Mouse (Mus musculus) midbrain, embryonic 12.5 days (tissue): ENCODE data around the gene Atp5g1. TPM values are rescaled to one million over a fixed set of nuclear protein-coding genes. Genes with fewer than 3 reads are reported as not detected.

Source experiments
- ATAC-seq: fragments of 200-750 bp; cut with Nextera tagmentation; 2 replicates; pipeline ENCODE4 v1.8.0; 2017; ENCODE audit warnings: low read depth, moderate TSS enrichment, moderate library complexity; ENCODE audit not compliant: low FRiP score
- H3K27ac ChIP-seq: fragments of 300-500 bp; sonication (generic); replicated peaks from 2 replicates; pipeline ENCODE4 v1.5.1; 2016; ENCODE audit warnings: mild to moderate bottlenecking
- H3K27me3 ChIP-seq: fragments of 300-500 bp; sonication (generic); 2 replicates; pipeline ENCODE4 v1.6.1; 2016; ENCODE audit warnings: mild to moderate bottlenecking
- H3K36me3 ChIP-seq: fragments of 300-500 bp; sonication (generic); 2 replicates; pipeline ENCODE4 v1.6.1; 2016
- H3K4me1 ChIP-seq: fragments of 300-500 bp; sonication (generic); 2 replicates; pipeline ENCODE4 v1.6.1; 2016
- H3K4me2 ChIP-seq: fragments of 300-500 bp; sonication (generic); replicated peaks from 2 replicates; pipeline ENCODE4 v1.6.1; 2016; ENCODE audit warnings: mild to moderate bottlenecking, moderate library complexity
- H3K4me3 ChIP-seq: fragments of 300-500 bp; sonication (generic); 2 replicates; pipeline ENCODE4 v1.5.1; 2016; ENCODE audit warnings: mild to moderate bottlenecking
- H3K9ac ChIP-seq: fragments of 300-500 bp; sonication (generic); replicated peaks from 2 replicates; pipeline ENCODE4 v1.6.1; 2016; ENCODE audit warnings: mild to moderate bottlenecking, moderate library complexity
- H3K9me3 ChIP-seq: fragments of 300-500 bp; sonication (generic); 2 replicates; pipeline ENCODE4 v1.6.1; 2016; ENCODE audit warnings: mild to moderate bottlenecking
- WGBS: fragments of 180-500 bp; shearing (Covaris S2); methylation state at CpG from one replicate; pipeline ENCODE4 v1.1.7; 2016; 5-methylcytosine and 5-hydroxymethylcytosine counted together
- polyA plus RNA-seq: library from polyadenylated mRNA; unstranded; fragments of >200 nt; fragmentation: Nextera tagmentation; extraction: Ambion mirVana; gene quantifications from 2 replicates; pipeline ENCODE4 v1.2.1, GENCODE M21; 2016

Gene Atp5g1
- polyA plus RNA-seq, 1 experiment from 2014 or later: 364 TPM

DNA sequence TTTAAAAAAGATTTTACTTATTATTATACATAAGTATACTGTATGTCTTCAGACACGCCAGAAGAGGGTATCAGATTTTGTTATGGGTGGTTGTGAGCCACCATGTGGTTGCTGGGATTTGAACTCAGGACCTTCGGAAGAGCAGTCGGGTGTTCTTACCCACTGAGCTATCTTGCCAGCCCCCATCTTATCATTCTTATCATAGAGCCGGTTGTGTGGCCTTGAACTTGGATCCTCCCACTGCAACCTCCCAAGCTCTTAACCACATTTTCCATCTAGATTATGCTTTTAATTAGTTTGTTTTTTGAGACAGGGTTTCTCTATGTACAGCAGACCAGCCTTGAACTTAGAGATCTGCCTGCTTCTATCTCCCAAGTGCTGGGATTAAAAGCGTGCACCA is 38.0 kb downstream of the Atp5g1 start:
- H3K36me3 ChIP-seq: peaks cover 25% of the 10 kb centered on the region
- H3K4me3 ChIP-seq: no peak overlapping the region
- no peak overlapping the region for H3K9ac ChIP-seq
- no peak overlapping the region for H3K27ac ChIP-seq
- H3K9me3 ChIP-seq: no peaks in the 10 kb centered on the region
- no peak for ATAC-seq
- no peak overlapping the region for H3K4me2 ChIP-seq
- 94% methylated on average over 5 of the region's 5 CpGs for whole genome bisulfite sequencing
- no peaks in the 10 kb centered on the region for H3K27me3 ChIP-seq
- H3K4me1 ChIP-seq: peaks cover 13% of the 10 kb centered on the region

DNA sequence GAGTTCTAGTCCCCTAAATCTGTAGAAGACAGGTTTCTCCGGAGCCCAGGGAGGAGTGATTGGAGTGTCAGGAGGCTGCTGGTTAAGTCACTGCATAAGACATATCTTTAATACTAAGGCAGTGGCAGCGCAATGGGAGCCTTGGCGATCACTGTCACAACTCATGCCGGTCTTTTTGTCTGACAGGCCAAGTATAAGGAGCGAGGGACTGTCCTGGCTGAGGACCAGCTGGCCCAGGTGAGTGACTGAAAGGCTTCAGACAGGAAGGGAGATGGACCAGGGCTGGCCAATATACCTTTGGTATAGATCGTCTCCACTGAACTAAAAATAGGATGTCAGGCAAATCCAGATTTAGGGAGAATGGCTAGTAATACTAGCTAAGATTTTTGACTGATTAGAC is 40.3 kb downstream of the Atp5g1 start:
- 0 out of 2 replicates have a peak, but pooled peaks cover 3% of the 10 kb centered on the region for H3K27me3 ChIP-seq
- peaks cover 10% of the 10 kb centered on the region for H3K36me3 ChIP-seq
- ATAC-seq: no peak
- H3K4me2 ChIP-seq: peak overlapping the region; percentile 93
- H3K4me3 ChIP-seq: peak overlapping the region; percentile 87
- WGBS: 15% methylated on average over 6 of the region's 6 CpGs
- no peaks in the 10 kb centered on the region for H3K9me3 ChIP-seq
- peak overlapping the region; percentile 68; the same call in 1 of the 2 replicates for H3K27ac ChIP-seq
- H3K9ac ChIP-seq: peak overlapping the region; percentile 81
- peaks cover 13% of the 10 kb centered on the region for H3K4me1 ChIP-seq

DNA sequence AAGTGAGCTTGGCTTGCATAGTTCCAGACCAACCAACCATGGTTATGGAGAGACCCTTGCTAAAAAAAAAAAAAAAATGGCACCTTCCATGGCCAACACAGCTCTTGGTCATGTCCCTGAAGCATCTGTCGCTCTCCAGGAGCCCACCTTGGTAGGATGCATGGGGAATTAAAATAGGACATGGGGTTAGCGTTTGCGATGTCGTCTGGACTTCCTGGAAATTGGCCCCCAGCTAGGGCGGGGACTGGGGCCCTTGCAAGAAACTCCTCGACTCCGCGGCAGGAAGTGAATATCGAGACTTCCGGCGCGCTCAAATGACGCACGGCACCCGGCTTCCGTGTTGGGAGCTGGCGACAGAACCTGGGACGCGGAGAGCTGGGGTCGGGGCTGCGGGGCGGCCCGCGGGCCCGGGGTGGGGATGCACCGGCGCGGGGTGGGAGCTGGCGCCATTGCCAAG is 40.8 kb downstream of the Atp5g1 start, which contains the start of gene Snf8:
Gene Snf8, plus strand, starts transcription at position 290 of the 457 bp plus-strand sequence.
- peak; percentile 58; the same call in 1 of the 2 replicates for ATAC-seq

DNA sequence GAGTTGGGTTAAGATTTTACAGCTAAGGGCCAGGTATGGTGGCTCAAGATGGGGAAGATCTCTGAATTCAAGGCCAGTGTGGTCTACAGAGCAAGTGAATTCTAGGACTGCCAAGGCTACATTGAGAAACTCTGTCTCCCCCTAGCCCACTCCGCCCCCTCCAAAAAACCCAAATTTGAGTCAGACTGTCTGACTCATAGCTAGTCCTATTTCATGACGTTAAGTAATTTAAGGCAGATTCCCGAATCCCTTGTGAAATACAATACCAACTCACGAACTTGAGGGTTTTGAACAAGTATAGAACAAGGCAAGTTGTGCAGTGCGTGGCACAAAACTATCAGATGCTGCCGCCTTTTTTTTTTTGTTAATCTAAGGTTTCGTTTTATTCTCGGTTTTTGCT is 41.4 kb downstream of the Atp5g1 start:
- 51% methylated on average over 8 of the region's 8 CpGs for WGBS
- H3K4me3 ChIP-seq: peak overlapping the region; percentile 87

More for the DNA sequence above, 40.8 kb downstream of the Atp5g1 start, which contains the start of gene Snf8:
- Histone ChIP-seq H3K27ac (peak within 1 kb of the TSS; percentile 68), H3K27me3 (0 out of 2 replicates have a peak, but pooled peaks cover 3% of the 10 kb centered on the region), H3K36me3 (peaks cover 10% of the 10 kb centered on the region), H3K4me2 (peak within 1 kb of the TSS; percentile 93), H3K9ac (peak within 1 kb of the TSS; percentile 81), H3K4me1 (peaks cover 13% of the 10 kb centered on the region), H3K4me3 (peak within 1 kb of the TSS; percentile 87), H3K9me3 (no peaks in the 10 kb centered on the region)
- under 1% methylated on average over 28 of the region's 29 CpGs for WGBS

DNA sequence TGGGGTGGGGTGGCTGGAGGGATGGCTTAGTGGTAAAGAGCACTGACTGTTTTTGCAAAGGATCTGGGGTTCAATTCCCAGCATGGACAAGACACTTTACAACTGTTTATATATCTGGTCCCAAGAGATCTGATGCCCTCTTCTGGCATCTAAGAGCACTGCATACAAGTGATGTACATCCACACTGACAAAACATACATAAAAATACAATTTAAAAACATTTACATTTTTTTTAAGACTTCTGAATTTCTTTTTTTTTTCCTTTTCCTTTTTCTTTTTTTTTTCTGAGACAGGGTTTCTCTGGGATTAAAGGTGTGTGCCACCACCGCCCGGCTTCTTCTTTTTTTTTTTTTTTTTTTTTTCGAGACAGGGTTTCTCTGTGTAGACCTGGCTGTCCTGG is 42.2 kb downstream of the Atp5g1 start:
- ATAC-seq: no peak
- Histone ChIP-seq H3K4me3 (no peak overlapping the region), H3K4me2 (no peak overlapping the region), H3K9ac (no peak overlapping the region), H3K27ac (no peak overlapping the region), H3K4me1 (peaks cover 13% of the 10 kb centered on the region), H3K9me3 (no peaks in the 10 kb centered on the region), H3K36me3 (no peaks in the 10 kb centered on the region; the same call in 1 of the 2 replicates), H3K27me3 (0 out of 2 replicates have a peak, but pooled peaks cover 3% of the 10 kb centered on the region)
- 100% methylated on average over 2 of the region's 3 CpGs for WGBS

More for the DNA sequence above, 41.4 kb downstream of the Atp5g1 start:
- Histone ChIP-seq H3K27ac (no peak overlapping the region), H3K9ac (no peak overlapping the region), H3K27me3 (0 out of 2 replicates have a peak, but pooled peaks cover 3% of the 10 kb centered on the region), H3K4me1 (peaks cover 13% of the 10 kb centered on the region), H3K9me3 (no peaks in the 10 kb centered on the region), H3K4me2 (peak overlapping the region; percentile 93), H3K36me3 (peaks cover 6% of the 10 kb centered on the region)
- no peak for ATAC-seq

DNA sequence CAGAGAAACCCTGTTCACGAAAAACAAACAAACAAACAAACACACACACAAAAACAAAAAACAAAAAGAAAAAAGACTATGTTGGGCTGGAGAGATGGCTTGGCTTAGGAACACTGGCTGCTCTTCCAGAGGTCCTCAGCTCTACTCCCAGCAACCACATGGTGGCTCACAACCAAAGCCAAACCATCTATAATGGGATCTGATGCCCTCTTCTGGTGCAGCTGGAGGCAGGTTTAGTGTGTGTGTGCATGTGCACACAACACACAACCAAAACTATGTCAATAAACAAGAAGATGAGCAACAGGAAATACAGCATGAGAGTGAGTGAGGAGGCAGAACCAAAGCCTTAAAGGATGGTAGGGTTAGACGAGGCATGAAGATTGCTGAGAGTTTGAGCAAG is 43.8 kb downstream of the Atp5g1 start:
- H3K4me1 ChIP-seq: peaks cover 13% of the 10 kb centered on the region
- H3K9me3 ChIP-seq: no peaks in the 10 kb centered on the region
- 0 out of 2 replicates have a peak, but pooled peaks cover 3% of the 10 kb centered on the region for H3K27me3 ChIP-seq
- H3K36me3 ChIP-seq: no peaks in the 10 kb centered on the region
- WGBS: 79% methylated on average over 2 of the region's 2 CpGs
- H3K9ac ChIP-seq: no peak overlapping the region
- no peak for ATAC-seq
- no peak overlapping the region for H3K27ac ChIP-seq
- no peak overlapping the region for H3K4me2 ChIP-seq
- no peak overlapping the region for H3K4me3 ChIP-seq

DNA sequence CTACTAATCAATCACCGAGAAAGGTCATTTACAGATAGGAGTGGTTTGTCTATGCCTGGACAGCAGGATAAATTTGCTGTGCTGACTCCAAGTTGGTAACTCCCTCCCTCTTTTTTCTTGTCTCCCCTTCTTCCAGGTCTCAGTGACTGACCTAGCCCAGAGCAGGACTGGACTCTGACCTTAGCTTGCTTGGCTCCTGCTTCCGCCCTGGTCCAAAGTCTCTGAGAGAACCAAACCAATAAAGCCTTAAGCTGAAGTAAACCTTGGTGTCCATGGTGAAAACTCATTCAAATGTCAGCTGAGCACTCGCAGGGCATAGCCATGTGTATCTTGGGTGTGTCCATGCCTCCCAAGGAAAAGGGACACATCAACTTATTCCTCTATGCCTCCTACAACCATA is 44.9 kb downstream of the Atp5g1 start:
- no peak overlapping the region for H3K4me3 ChIP-seq
- 88% methylated on average over 3 of the region's 3 CpGs for WGBS
- H3K4me1 ChIP-seq: peaks cover 10% of the 10 kb centered on the region
- no peak overlapping the region for H3K9ac ChIP-seq
- no peak for ATAC-seq
- no peak overlapping the region for H3K4me2 ChIP-seq
- H3K27ac ChIP-seq: no peak overlapping the region
- no peaks in the 10 kb centered on the region for H3K36me3 ChIP-seq
- H3K9me3 ChIP-seq: no peaks in the 10 kb centered on the region
- H3K27me3 ChIP-seq: 0 out of 2 replicates have a peak, but pooled peaks cover 3% of the 10 kb centered on the region

DNA sequence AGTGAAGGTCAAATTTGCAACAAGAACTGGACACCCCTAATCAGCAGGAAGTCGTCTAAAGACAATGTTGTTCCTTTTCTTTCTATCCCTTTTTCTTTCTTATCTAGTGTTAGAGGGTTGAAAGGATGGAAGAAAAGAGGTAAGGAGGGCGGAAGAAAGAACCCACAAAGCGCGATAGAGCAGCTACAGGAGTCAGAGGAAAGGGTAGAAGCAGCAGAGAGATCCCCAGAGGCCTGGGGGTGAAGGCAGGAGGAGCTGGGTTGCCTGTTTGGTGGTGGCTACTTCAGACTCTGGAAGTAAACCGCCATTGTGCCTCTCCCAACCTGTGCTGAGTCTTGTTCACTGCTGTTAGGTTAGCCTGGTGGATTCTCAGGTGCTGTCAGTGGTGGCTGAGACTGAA is 47.3 kb downstream of the Atp5g1 start:
- no peak overlapping the region for H3K27ac ChIP-seq
- no peak overlapping the region for H3K9ac ChIP-seq
- no peak for ATAC-seq
- 0 out of 2 replicates have a peak, but pooled peaks cover 3% of the 10 kb centered on the region for H3K27me3 ChIP-seq
- H3K9me3 ChIP-seq: no peaks in the 10 kb centered on the region
- WGBS: 50% methylated on average over 5 of the region's 5 CpGs
- H3K4me3 ChIP-seq: no peak overlapping the region
- H3K4me1 ChIP-seq: no peaks in the 10 kb centered on the region
- no peak overlapping the region for H3K4me2 ChIP-seq
- H3K36me3 ChIP-seq: no peaks in the 10 kb centered on the region

DNA sequence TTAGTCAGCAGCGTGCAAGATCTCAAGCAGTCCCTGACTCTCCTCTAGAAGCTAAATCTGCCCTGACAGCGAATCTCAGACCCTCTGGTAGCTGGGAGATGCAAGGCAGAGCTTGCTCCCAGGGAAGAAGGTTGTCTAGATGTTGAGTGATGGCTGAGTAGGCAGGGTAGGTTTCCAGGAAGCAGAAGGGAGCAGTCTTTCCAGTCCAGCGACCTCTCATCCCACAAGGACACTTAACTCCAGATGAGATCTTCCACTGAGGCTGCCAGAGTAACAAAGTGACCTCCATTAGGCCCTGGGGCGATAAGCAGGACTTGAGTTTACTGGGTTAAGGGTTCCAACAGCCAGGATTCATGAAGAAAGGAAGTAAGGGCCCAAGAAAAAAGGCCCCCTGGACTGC is 54.8 kb downstream of the Atp5g1 start:
- no peaks in the 10 kb centered on the region for H3K27me3 ChIP-seq
- ATAC-seq: no peak
- H3K4me3 ChIP-seq: no peak overlapping the region
- H3K36me3 ChIP-seq: no peaks in the 10 kb centered on the region
- WGBS: 81% methylated on average over 4 of the region's 4 CpGs
- no peaks in the 10 kb centered on the region for H3K9me3 ChIP-seq
- H3K27ac ChIP-seq: no peak overlapping the region
- peaks cover 3% of the 10 kb centered on the region; the same call in 1 of the 2 replicates for H3K4me1 ChIP-seq
- H3K4me2 ChIP-seq: no peak overlapping the region
- H3K9ac ChIP-seq: no peak overlapping the region

Other genes starting within 250 kb of the Atp5g1 start
- gene Gngt2, start 238.5 kb downstream of the Atp5g1 start, polyA plus RNA-seq: 2.6 and 4.1 TPM in 2 replicates
- gene Abi3, start 233.2 kb downstream of the Atp5g1 start, polyA plus RNA-seq: 1.8 TPM in 2 replicates
- not detected in 2 replicates for gene B4galnt2, start 160.8 kb downstream of the Atp5g1 start, polyA plus RNA-seq
- 98.1 and 104 TPM in 2 replicates for gene Igf2bp1, start 69.7 kb downstream of the Atp5g1 start, polyA plus RNA-seq
- gene Gip, start 51.1 kb downstream of the Atp5g1 start, polyA plus RNA-seq: not detected in 2 replicates
- 111 and 126 TPM in 2 replicates for gene Snf8, start 40.8 kb downstream of the Atp5g1 start, polyA plus RNA-seq
- 36.1 and 42.1 TPM in 2 replicates for gene Ube2z, start 10.3 kb downstream of the Atp5g1 start, polyA plus RNA-seq
- not detected in 2 replicates for gene Calcoco2, start 36.3 kb upstream of the Atp5g1 start, polyA plus RNA-seq
- gene Ttll6, start 58.1 kb upstream of the Atp5g1 start, polyA plus RNA-seq: not detected in 2 replicates
- not detected in 2 replicates for gene Hoxb13, start 118.6 kb upstream of the Atp5g1 start, polyA plus RNA-seq
- gene Hoxb9, start 195.8 kb upstream of the Atp5g1 start, polyA plus RNA-seq: not detected in 2 replicates
- gene Hoxb8, start 206.2 kb upstream of the Atp5g1 start, polyA plus RNA-seq: not detected in 2 replicates
- not detected in 2 replicates for gene Hoxb7, start 211.0 kb upstream of the Atp5g1 start, polyA plus RNA-seq
- not detected in 2 replicates for gene Hoxb6, start 216.8 kb upstream of the Atp5g1 start, polyA plus RNA-seq
- gene Hoxb5, start 227.7 kb upstream of the Atp5g1 start, polyA plus RNA-seq: not detected in 2 replicates
- not detected in 2 replicates for gene Hoxb4, start 242.6 kb upstream of the Atp5g1 start, polyA plus RNA-seq
- not detected in 2 replicates for gene Hoxb3, start 247.7 kb upstream of the Atp5g1 start, polyA plus RNA-seq